Mouse (Mus musculus) granulocyte monocyte progenitor cell, adult 5-6 weeks (primary cell): ENCODE results near the gene Kcns1. TPM values are rescaled to one million over a fixed set of nuclear protein-coding genes. Genes with fewer than 3 reads are reported as not detected.

ENCODE experiments used
- ATAC-seq: replicated peaks from 2 replicates; pipeline ENCODE4 v1.8.0; 2016; ENCODE audit warnings: mild to moderate bottlenecking, moderate TSS enrichment, inconsistent platforms; ENCODE audit not compliant: poor library complexity, severe bottlenecking
- total RNA-seq, 2 experiments: library from RNA; stranded (forward) in 1 of 2; stranded (reverse) in 1 of 2; fragments of 200-712, 200-1000 nt in 1 of 2; fragments of >200 nt in 1 of 2; fragmentation: Nextera tagmentation in 1 of 2; gene quantifications; 2 replicates each; pipeline ENCODE4 v1.2.3; 2014 to 2017

Gene Kcns1
- total RNA-seq, 2 experiments from 2014 or later = 0.26 TPM; not detected in 1

GRCm38 (mm10) chr2:164128576-164129411 is 42.1 kb downstream of the Kcns1 start:
- no peak for ATAC-seq

GRCm38 (mm10) chr2:164127297-164127696 is 43.6 kb downstream of the Kcns1 start:
- 0 out of 2 replicates have a peak, but pooled peaks have one; percentile 17 for ATAC-seq

- ATAC-seq = no peak
These were observed 44.4 kb downstream of the Kcns1 start for GRCm38 (mm10) chr2:164126533-164126955.

- ATAC-seq = no peak
These were observed 47.6 kb downstream of the Kcns1 start for GRCm38 (mm10) chr2:164123169-164123766.

- no peak for ATAC-seq
These were observed 51.4 kb downstream of the Kcns1 start for GRCm38 (mm10) chr2:164119503-164119902.

GRCm38 (mm10) chr2:164115531-164115930 is 55.4 kb downstream of the Kcns1 start:
- no peak for ATAC-seq

GRCm38 (mm10) chr2:164114051-164114450 is 56.9 kb downstream of the Kcns1 start:
- no peak for ATAC-seq

Other genes starting within 250 kb of the Kcns1 start
- 125 and 137 TPM in 2 replicates for gene Ywhab, start 176.2 kb downstream of the Kcns1 start, total RNA-seq (2014; fragmentation: Nextera tagmentation)
- 64.1 and 69.6 TPM in 2 replicates for gene Ywhab, start 176.2 kb downstream of the Kcns1 start, total RNA-seq (2017)
- gene Pabpc1l, start 145.7 kb downstream of the Kcns1 start, total RNA-seq (2014; fragmentation: Nextera tagmentation) = not detected in 2 replicates
- not detected in 2 replicates for gene Pabpc1l, start 145.7 kb downstream of the Kcns1 start, total RNA-seq (2017)
- 132 and 145 TPM in 2 replicates for gene Stk4, start 100.8 kb downstream of the Kcns1 start, total RNA-seq (2014; fragmentation: Nextera tagmentation)
- gene Stk4, start 100.8 kb downstream of the Kcns1 start, total RNA-seq (2017) = 123 and 133 TPM in 2 replicates
- 58.6 and 64.2 TPM in 2 replicates for gene Tomm34, start 99.9 kb downstream of the Kcns1 start, total RNA-seq (2014; fragmentation: Nextera tagmentation)
- 41.7 and 51.4 TPM in 2 replicates for gene Tomm34, start 99.9 kb downstream of the Kcns1 start, total RNA-seq (2017)
- not detected in 2 replicates for gene Wfdc5, start 11.6 kb upstream of the Kcns1 start, total RNA-seq (2014; fragmentation: Nextera tagmentation)
- gene Wfdc5, start 11.6 kb upstream of the Kcns1 start, total RNA-seq (2017) = not detected in 2 replicates
- gene Wfdc12, start 19.5 kb upstream of the Kcns1 start, total RNA-seq (2014; fragmentation: Nextera tagmentation) = not detected in 2 replicates
- 0.88 TPM in 1 of 2 replicates, not detected in the other for gene Wfdc12, start 19.5 kb upstream of the Kcns1 start, total RNA-seq (2017)
- not detected in 2 replicates for gene Wfdc15a, start 29.0 kb upstream of the Kcns1 start, total RNA-seq (2014; fragmentation: Nextera tagmentation)
- not detected in 2 replicates for gene Wfdc15a, start 29.0 kb upstream of the Kcns1 start, total RNA-seq (2017)
- gene Wfdc15b, start 50.5 kb upstream of the Kcns1 start, total RNA-seq (2014; fragmentation: Nextera tagmentation) = not detected in 2 replicates
- not detected in 2 replicates for gene Wfdc15b, start 50.5 kb upstream of the Kcns1 start, total RNA-seq (2017)
- gene Svs2, start 67.4 kb upstream of the Kcns1 start, total RNA-seq (2014; fragmentation: Nextera tagmentation) = not detected in 2 replicates
- gene Svs2, start 67.4 kb upstream of the Kcns1 start, total RNA-seq (2017) = not detected in 2 replicates
- not detected in 2 replicates for gene Svs3b, start 85.5 kb upstream of the Kcns1 start, total RNA-seq (2014; fragmentation: Nextera tagmentation)
- gene Svs3b, start 85.5 kb upstream of the Kcns1 start, total RNA-seq (2017) = not detected in 2 replicates
- gene Svs4, start 107.3 kb upstream of the Kcns1 start, total RNA-seq (2014; fragmentation: Nextera tagmentation) = not detected in 2 replicates
- not detected in 2 replicates for gene Svs4, start 107.3 kb upstream of the Kcns1 start, total RNA-seq (2017)
- not detected in 2 replicates for gene Svs3a, start 118.2 kb upstream of the Kcns1 start, total RNA-seq (2014; fragmentation: Nextera tagmentation)
- gene Svs3a, start 118.2 kb upstream of the Kcns1 start, total RNA-seq (2017) = not detected in 2 replicates
- not detected in 2 replicates for gene Svs6, start 145.6 kb upstream of the Kcns1 start, total RNA-seq (2014; fragmentation: Nextera tagmentation)
- gene Svs6, start 145.6 kb upstream of the Kcns1 start, total RNA-seq (2017) = not detected in 2 replicates
- not detected in 2 replicates for gene Svs5, start 161.6 kb upstream of the Kcns1 start, total RNA-seq (2014; fragmentation: Nextera tagmentation)
- not detected in 2 replicates for gene Svs5, start 161.6 kb upstream of the Kcns1 start, total RNA-seq (2017)
- gene Slpi, start 218.0 kb upstream of the Kcns1 start, total RNA-seq (2014; fragmentation: Nextera tagmentation) = 228 and 251 TPM in 2 replicates
- gene Slpi, start 218.0 kb upstream of the Kcns1 start, total RNA-seq (2017) = 46.7 and 49.3 TPM in 2 replicates
- not detected in 2 replicates for gene Rbpjl, start 232.0 kb upstream of the Kcns1 start, total RNA-seq (2014; fragmentation: Nextera tagmentation)
- not detected in 2 replicates for gene Rbpjl, start 232.0 kb upstream of the Kcns1 start, total RNA-seq (2017)
- not detected in 2 replicates for gene Matn4, start 234.0 kb upstream of the Kcns1 start, total RNA-seq (2014; fragmentation: Nextera tagmentation)
- gene Matn4, start 234.0 kb upstream of the Kcns1 start, total RNA-seq (2017) = not detected in 2 replicates